Mouse (Mus musculus) liver (tissue): ENCODE measurements at regions not wholly inside any gene's neighbourhood (a gene's known extent, or its start where the extent isn't known, plus 50 kb on each side); places are given as distances from the start of the nearest gene placed in this dataset.
"Not testable (repeated sequence)": the region's sequence is repeated elsewhere in the genome, so short reads cannot be mapped to it uniquely, and the experiment has no call there.

ENCODE experiments used
- DNase-seq: peaks from one replicate; pipeline ENCODE4 v3.0.0-alpha.2; 2020; ENCODE audit warnings: mixed read lengths

DNA sequence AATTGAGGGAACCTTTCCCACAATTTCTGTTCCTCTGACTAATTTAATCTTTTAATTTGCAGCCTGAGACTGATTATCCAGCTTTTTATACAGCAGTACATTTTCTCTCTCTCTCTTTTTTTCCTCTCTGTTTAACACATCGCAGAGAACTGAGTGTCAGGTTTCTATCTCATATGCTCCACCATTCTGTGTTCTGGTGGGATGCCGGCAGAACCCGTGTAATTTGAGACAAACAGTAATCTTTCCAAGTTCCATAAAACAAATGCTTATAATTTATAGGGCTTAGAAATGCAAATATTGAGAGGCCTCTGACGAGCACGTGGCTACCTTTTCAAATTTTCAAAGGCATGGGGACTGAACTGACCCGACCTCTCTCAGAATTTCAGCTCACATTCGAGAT, 59.1 kb downstream of the Zbtb18 start:
- DNase-seq = no peak

DNA sequence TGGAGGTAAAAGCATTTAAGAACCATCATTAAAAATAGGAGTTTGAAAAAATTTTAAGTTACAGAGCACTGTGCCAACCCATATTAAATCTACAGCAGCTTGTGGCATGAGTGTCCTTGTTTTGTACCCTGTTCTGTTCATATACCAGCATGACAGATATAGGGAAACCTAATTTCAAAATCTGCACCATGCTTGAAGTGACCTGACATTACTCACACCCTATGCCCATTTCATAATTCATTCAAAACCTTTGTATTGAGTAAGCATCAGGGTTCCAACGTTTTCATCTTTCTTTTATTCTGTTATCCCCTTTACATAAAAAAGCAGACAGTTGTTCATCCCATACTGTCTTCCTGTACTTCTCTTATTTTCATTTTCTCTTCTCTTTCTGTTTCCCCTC, 61.8 kb downstream of the Zbtb18 start:
- no peak for DNase-seq

DNA sequence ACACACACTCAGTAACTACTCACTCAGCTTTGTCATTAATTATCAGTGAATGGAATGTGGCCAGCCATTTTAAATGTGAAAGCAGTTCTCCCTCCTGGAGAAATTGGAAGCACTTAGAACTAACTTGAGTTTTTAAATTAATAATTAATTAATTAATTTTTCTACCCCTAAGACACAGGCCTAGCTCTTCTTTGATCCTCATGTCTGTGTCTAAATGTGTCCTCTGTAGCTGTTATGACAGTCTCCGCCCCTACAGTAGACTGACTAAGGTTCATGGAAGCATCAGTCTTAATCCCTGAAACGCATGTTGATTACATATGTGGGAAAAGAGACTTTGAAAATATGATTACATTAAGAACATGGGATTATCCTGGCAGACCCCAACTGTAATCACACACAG, 62.6 kb downstream of the Zbtb18 start:
- DNase-seq = no peak

DNA sequence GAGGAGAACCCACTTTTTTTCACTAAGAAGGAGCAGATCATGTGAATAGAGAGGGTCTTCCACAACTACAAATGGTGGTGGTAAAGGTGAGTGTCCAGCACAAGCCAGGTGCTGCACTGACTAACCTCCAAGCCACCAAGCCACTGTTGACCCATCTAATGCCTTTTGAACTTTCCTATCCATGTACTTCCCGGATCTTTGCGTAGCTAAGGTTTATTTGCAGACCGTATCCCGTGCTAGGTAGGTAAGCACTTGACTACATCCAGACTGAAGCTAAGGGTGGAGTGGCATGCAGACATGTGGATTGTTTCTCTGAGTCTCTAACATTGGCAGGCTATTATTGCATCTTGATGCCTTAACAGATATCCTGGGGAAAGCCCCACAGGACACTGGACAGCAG, 65.2 kb downstream of the Zbtb18 start:
- DNase-seq = not testable (repeated sequence)

GRCm38 (mm10) chr1:177509786-177510185, 67.6 kb downstream of the Zbtb18 start:
- no peak for DNase-seq

- no peak for DNase-seq
These were observed 70.0 kb downstream of the Zbtb18 start for GRCm38 (mm10) chr1:177512116-177512515.

- no peak for DNase-seq
These were observed 75.9 kb downstream of the Zbtb18 start for GRCm38 (mm10) chr1:177517934-177518610.

DNA sequence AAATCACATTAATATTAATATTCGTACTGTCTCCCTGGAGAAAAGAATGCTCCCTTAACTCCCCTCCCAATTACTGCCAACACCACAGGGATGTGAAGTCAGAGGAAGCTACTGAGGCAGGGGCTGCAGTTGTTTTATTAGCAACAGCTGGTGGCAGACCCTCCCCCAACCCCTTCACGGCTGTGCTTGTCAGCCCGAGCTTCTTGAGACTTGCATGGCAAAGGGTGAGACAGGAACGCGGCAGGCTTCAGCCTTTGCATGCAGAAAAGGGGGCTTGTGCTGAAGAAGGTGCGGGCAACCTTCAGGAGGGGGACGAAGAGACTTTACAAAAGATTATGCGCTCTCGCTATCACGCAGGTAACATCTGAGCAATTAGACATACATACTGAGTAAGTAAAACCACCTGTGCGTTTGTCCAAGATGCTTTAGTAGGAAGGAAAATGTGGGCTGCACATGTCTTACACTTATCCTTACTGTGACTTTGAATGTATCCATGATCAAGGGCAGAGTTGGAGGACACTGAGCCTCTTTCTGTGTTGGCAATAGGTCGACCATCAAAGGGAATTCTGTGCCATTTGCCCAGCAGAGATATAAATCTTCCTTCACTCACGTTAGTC, 76.9 kb downstream of the Zbtb18 start:
- DNase-seq = no peak

DNA sequence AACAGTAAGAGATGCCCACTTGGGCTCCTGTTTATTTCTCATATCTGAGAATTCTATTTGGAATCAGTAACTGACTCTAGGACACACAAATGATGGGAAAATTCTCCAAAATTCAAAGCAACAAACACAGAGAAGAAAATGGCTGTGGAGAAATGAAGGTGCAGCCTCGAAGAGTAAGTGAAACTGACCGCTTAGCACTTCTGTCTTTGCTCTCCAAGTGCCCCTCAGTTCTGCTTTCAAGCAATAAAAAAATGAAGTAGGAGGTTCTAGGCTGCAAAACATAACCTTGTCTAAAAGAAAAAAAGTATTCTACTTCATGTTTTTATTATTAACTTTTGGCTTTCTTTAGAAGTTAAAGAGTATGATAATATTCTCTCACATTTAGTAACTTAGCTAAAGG, 79.0 kb downstream of the Zbtb18 start:
- no peak for DNase-seq

- no peak for DNase-seq
These were observed 83.0 kb downstream of the Zbtb18 start for GRCm38 (mm10) chr1:177525141-177525540.

- DNase-seq = no peak
These were observed 89.6 kb downstream of the Zbtb18 start for GRCm38 (mm10) chr1:177531791-177532190.

- no peak for DNase-seq
These were observed 90.5 kb downstream of the Zbtb18 start for GRCm38 (mm10) chr1:177532656-177533055.

DNA sequence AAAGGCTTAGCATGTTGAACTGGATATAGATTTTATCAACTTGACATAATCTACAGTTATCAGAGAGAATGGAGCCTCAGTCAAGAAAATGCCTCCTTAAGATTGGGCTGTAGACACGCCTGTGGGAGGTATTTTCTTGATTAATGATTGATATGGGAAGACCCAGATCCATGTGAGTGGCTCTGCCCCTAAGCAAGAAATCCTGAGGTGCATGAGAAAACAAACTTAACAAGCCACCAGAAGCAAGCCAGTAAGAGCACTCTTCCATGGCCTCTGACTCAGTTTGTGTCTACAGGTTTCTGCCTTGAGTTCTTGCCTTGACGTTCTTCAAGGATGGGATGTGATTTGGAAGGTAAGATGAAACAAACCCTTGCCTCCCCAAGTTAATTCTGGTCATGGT, 91.2 kb downstream of the Zbtb18 start:
- DNase-seq = no peak

DNA sequence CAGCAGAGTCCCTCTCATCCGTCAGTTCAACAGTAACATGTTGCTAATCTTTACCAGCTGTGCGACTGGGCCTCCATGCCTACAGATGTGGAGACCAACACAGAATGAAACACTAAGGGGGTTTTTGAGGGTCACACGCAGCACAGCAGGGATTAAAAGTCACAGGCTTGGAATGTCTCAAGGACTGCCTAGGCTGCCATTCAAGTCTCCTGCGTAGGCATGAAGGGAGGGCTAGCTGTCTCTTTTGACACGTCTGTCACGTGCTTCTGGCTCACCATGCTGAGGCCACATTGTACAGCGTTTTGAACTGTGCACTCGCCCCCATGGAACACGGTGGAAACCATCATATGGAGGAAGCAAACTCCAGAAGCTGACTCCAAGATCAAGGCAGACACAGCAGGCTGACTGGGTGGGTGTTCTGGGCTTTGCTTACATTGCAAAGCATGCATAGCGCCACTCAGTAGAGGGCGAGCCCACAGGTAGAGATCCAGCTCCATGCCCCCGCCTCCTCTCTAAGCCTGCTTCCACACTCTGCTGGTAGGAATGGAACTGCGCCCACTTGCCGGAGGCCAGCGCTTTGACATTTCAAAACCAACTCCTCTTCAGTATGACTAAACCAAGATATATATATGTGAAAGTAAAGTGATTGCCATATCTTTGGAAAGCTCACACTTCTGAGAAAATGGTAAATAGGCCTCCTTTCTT, 103.0 kb downstream of the Zbtb18 start:
- DNase-seq = no peak

GRCm38 (mm10) chr1:177547716-177548115, 105.6 kb downstream of the Zbtb18 start:
- no peak for DNase-seq

DNA sequence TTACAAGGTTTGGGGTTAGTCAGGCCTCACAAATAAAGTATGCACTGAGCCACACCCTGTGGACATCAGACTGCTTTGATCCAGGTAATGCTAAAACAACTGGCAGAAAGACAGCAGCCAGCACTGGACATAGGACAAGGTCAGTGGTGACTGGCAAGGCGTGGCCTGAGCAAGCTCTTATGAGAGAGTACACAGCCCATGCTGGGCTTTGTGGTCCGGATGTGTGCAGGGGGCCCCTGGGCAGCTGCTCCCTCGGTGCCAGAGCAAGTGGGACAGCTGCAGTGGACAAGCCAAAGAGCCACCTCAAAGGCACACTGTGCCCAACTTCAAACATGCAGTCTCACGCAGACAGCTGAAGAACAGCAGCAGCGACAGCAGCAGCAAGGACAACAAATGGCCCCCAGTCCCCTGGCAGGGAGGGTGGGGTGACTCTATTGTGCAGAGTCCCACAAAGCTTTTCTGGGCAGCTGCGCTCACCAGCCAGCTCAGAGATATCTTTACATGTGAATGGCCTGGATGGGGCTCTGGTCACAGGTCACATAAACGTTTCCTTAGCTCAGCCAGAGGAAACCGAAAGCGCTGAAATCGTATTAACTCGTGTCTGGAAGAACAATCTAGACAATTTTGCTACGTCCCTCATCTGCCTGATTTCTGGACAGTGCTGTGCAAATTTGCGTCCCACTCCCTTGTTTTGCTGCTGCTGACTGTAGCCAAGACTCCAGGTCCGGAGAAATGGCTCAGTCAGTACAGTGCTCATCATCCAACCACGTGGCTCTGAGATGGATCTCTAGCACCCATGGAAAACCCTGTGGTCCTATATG, 113.5 kb downstream of the Zbtb18 start:
- DNase-seq = peak; percentile 13

- DNase-seq = no peak
These were observed 115.3 kb downstream of the Zbtb18 start for GRCm38 (mm10) chr1:177557432-177557831.

DNA sequence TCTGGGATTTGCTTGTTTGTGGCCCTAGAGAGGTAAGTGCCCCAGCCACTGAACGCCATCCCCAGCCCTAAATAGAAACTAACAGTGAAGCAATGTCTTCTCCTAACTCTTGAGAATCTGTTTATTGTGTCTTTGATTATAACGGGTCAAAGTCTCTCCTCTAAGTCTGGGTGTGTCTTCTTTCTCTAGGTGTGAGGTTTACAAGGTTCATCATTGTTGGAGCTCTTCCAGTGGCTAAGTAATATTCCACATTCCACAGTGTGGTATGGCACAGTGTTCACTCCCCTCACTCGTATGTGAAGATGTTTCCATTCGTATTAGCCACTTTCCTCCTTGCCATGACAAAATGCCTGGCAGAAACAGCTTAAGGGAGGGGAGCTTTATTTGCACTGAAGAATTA, 115.7 kb downstream of the Zbtb18 start:
- no peak for DNase-seq

DNA sequence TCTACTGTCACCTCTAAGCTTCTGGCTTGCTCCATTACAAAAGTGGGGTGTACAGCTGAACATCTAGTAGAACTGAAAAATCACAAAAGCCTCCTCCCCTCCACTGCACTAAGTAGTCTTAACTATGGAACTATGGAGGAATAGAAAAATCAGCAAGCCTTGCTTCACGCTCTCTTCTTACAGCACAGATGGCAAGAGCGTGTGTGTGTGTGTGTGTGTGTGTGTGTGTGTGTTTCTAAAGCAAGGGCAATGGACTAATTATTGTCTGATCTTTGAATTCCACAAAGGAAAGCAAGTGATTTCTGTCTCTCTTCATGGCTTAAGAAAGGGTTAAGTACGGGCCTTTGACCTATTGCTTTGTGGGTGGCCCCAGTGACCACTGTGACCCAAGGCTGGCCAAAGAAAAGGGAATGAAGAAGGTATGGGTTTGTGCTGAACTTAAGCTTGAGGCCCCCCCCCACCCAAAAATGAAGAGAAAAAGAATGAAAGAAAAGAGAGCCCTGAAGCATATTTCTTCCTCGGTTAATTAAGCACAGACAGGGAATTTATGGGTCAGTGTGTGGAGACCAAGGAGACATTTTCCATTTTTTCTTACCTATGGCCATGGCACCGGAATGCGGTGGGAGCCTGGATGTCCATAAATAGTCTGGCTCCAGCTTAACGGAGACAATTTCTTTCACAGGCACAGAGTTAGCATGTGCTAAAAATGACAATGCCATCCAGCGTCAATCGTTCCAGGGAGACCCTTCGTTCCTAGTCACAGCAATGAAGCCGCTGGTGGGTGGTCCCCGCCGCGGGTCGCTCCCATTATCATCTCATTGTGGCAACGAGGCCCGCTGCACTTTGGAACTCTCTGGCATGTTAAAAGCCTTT, 119.8 kb downstream of the Zbtb18 start:
- DNase-seq = no peak

DNA sequence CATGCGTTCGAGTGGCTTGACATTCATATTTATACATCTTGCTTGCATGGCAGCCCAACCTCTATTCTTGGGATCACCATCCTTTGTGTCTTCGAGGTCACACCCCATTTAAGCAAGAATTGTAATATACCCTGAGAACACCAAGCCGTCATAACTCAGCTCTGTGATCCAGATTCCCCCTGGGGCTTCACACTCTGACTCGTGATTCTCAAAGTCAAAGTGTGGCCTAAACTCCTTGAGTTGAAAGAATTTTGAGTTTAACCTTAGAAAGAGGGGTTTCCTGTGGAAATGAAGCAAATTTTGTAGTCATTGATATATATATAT, 120.4 kb downstream of the Zbtb18 start:
- DNase-seq = no peak

- no peak for DNase-seq
These were observed 123.5 kb downstream of the Zbtb18 start for GRCm38 (mm10) chr1:177565678-177566077.

DNA sequence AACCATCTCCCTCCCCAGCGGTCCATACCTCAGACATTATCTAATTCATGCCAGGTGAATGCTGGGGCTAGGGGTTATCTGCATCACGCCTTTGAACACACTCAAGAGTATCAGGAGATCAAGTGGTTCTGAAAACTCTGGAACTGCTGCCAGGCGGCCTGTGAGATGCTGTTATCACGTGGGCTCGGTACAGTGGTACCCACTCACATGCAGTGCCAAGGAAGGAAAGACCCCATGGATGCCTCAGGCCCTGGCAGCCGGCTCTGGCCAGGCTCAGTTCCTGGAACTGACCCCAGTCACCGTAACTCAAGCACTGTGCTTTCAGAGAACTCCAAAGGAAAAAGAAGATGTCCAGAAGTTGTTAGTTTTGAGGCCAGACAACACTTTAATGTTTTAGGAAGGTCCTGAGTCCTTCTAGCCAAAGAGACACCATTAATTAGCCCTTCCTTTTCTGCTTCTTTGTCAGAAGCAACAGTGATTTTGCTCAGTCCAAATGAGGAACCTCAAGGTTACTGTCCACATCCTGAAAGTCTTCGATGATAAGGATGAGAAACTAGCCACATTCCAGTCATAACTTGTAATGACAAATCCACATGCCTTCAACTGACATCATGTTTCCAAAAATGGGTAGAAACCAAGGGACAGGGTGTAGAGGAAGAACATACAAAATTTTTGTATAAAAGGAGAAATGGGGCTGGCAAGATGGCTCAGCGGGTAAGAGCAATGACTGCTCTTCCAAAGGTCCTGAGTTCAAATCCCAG, 126.1 kb downstream of the Zbtb18 start:
- no peak for DNase-seq
